ENCODE assay signal across 8 mouse cellular contexts in the genomic region with DNA sequence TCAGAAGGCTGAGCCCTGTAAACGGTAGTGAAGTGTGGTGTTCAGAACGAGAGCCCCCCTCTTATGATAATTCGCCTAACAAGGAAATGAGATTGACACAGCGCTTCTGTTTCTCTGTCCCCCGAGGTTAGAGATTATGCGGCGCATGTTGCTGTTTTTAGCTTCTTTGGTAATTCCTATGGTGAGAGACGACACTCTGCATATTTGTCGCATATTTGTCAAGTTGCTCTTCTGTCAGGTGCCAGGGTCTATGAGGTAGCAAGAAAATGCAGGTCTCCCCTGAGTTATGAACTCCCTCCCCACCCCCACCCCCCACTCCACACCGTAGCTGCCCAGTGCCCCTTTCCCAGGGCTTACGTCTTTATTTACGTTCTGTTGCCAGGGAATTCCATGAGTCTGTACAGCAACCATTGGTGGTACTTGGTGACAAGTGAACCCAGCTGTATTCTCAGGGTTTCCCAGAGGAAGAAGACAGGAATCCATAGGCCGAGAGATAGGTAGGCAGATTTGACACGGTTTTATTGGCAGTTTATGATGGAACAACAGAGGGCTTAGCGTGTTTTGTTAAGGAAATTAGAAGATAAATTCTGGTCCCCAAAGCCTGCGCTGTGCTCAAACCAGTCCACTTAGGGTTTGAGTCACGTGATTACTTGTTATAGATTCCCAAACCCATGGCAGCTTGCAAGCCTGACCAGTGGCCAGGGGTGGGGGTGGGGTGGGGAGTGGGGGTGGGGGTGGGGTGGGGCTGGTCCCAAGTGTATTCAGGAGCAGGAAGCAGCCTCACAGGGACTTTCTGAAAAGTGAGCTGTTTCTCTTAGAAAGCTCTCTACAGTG. TPM values are rescaled to one million over a fixed set of nuclear protein-coding genes. Genes with fewer than 3 reads are reported as not detected.
DNase-seq lines count a peak whose midpoint lies in the region; ATAC-seq and TF ChIP-seq lines count a peak whose summit lies in the region.

No protein-coding gene starts in this region.

- 14% methylated on average over 17 of the region's 17 CpGs for WGBS in lung, embryonic 14.5 days
- 19% methylated on average over 17 of the region's 17 CpGs for WGBS in hindbrain, embryonic 15.5 days
- WGBS in neural tube, embryonic 13.5 days = 27% methylated on average over 17 of the region's 17 CpGs

- no peak for TF ChIP-seq CTCF in lung, embryonic 14.5 days (IDR thresholded peaks at IDR 0.05; ENCODE audit: low read depth)

- peaks cover 5% of the 10 kb centered on the region; the same call in 1 of the 2 replicates for H3K4me1 ChIP-seq in lung, embryonic 14.5 days (ENCODE audit: insufficient read depth)
- peaks cover 8% of the 10 kb centered on the region; the same call in 1 of the 2 replicates for H3K4me1 ChIP-seq in hindbrain, embryonic 15.5 days (replicated peaks)
- peaks cover 13% of the 10 kb centered on the region for H3K4me1 ChIP-seq in neural tube, embryonic 13.5 days (replicated peaks)

- no peak overlapping the region for H3K27ac ChIP-seq in lung, embryonic 14.5 days (ENCODE audit: low read depth)
- H3K27ac ChIP-seq in hindbrain, embryonic 15.5 days (replicated peaks) = no peak overlapping the region
- no peak overlapping the region for H3K27ac ChIP-seq in neural tube, embryonic 13.5 days (replicated peaks)

- ATAC-seq in lung, embryonic 14.5 days (ENCODE audit: insufficient read depth) = 0 out of 2 replicates have a peak, but pooled peaks have one; percentile 23
- peak; percentile 38; the same call in 1 of the 2 replicates for ATAC-seq in hindbrain, embryonic 15.5 days (ENCODE audit: low FRiP score, low read depth)
- no peak for ATAC-seq in neural tube, embryonic 13.5 days (ENCODE audit: low read depth)
- no peak for ATAC-seq in cerebellum, adult (ENCODE audit: insufficient number of reproducible peaks, low FRiP score, low TSS enrichment)

- no peaks in the 10 kb centered on the region for H3K9me3 ChIP-seq in lung, embryonic 14.5 days (ENCODE audit: low read depth, low read length)
- no peaks in the 10 kb centered on the region for H3K9me3 ChIP-seq in hindbrain, embryonic 15.5 days
- no peaks in the 10 kb centered on the region for H3K9me3 ChIP-seq in neural tube, embryonic 13.5 days

- H3K36me3 ChIP-seq in lung, embryonic 14.5 days (ENCODE audit: insufficient read depth) = no peaks in the 10 kb centered on the region
- no peaks in the 10 kb centered on the region for H3K36me3 ChIP-seq in hindbrain, embryonic 15.5 days
- H3K36me3 ChIP-seq in neural tube, embryonic 13.5 days = no peaks in the 10 kb centered on the region

- DNase-seq in embryo, embryonic 10.5 days (ENCODE audit: low spot score) = peak; percentile 34
- DNase-seq in embryo, embryonic 10 days (ENCODE audit: low spot score) = no peak
- no peak for DNase-seq in lung, embryonic 14.5 days
- no peak for DNase-seq in lung, postnatal 14 days
- DNase-seq in kidney, adult 8-10 months = no peak

- no peaks in the 10 kb centered on the region for H3K27me3 ChIP-seq in lung, embryonic 14.5 days (ENCODE audit: insufficient read depth, low read length)
- no peaks in the 10 kb centered on the region for H3K27me3 ChIP-seq in hindbrain, embryonic 15.5 days
- no peaks in the 10 kb centered on the region for H3K27me3 ChIP-seq in neural tube, embryonic 13.5 days

- H3K4me2 ChIP-seq in lung, embryonic 14.5 days = peak overlapping the region; percentile 36; the same call in 1 of the 2 replicates
- peak overlapping the region; percentile 37 for H3K4me2 ChIP-seq in hindbrain, embryonic 15.5 days
- peak overlapping the region; percentile 20; the same call in 1 of the 2 replicates for H3K4me2 ChIP-seq in neural tube, embryonic 13.5 days

- H3K9ac ChIP-seq in lung, embryonic 14.5 days = no peak overlapping the region
- no peak overlapping the region for H3K9ac ChIP-seq in hindbrain, embryonic 15.5 days
- no peak overlapping the region for H3K9ac ChIP-seq in neural tube, embryonic 13.5 days

- H3K4me3 ChIP-seq in lung, embryonic 14.5 days (ENCODE audit: low read depth, low read length) = no peak overlapping the region
- H3K4me3 ChIP-seq in hindbrain, embryonic 15.5 days = no peak overlapping the region
- no peak overlapping the region for H3K4me3 ChIP-seq in neural tube, embryonic 13.5 days

RNA-seq across cellular contexts. Expression of gene Bend4, which starts 16.3 kb away (rescaled TPM):
- polyA plus RNA-seq in lung, embryonic 14.5 days (2014; fragmentation: Nextera tagmentation; extraction: Ambion mirVana) = 7.7 and 8.1 TPM in 2 replicates
- polyA plus RNA-seq in hindbrain, embryonic 15.5 days (2015; fragmentation: Nextera tagmentation; extraction: Ambion mirVana) = 10.9 and 12.5 TPM in 2 replicates
- 12.1 TPM in 2 replicates for polyA plus RNA-seq in neural tube, embryonic 13.5 days (2015; fragmentation: Nextera tagmentation; extraction: Ambion mirVana)

Comparison
In these comparisons a context has a peak if more than half of its experiments do, and no peak if none do; other contexts are left out.
1. ATAC-seq: peak in lung, embryonic 14.5 days (single experiment) and hindbrain, embryonic 15.5 days (single experiment); none in neural tube, embryonic 13.5 days (single experiment) and cerebellum, adult (single experiment).
2. Peak in every context shown above with its lines, with median percentiles within 50 percentile points of each other: H3K4me2 ChIP-seq.